Mouse (Mus musculus): Measurements from ENCODE around the gene Fcgrt. TPM values are rescaled to one million over a fixed set of nuclear protein-coding genes. Genes with fewer than 3 reads are reported as not detected.
A peak's percentile ranks its signal among the peaks of the same experiment; 100 is the strongest.

The Fcgrt gene
- polyA plus RNA-seq, 1 experiment = 150 TPM

DNA sequence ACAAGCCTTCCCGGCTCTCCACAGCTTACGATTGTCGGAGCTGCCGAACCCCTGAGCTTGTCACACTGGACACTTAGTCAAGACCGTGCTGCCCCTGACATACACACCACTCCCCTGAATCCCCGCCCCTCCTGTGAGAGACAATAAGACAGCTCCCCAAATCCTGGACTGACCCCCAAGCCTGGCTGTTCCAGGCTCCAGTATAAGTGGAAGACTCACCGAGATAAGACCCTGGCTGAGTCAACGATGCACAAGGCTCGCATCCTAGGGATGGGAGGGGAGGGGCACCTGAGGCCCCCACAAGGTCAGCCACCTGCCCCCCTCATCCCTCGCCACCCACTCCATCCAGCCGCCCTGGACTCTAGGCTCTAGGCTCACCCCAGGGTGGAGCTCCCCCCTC lies 28.2 kb upstream of the Fcgrt start:
- no peak for TF ChIP-seq POLR2A (IDR thresholded peaks at IDR 0.05; ENCODE audit: borderline replicate concordance, low read depth, low read length)
- TF ChIP-seq CTCF (IDR thresholded peaks at IDR 0.05; ENCODE audit: low read depth, low read length) = no peak
- peaks cover 6% of the 10 kb centered on the region for H3K4me1 ChIP-seq (ENCODE audit: control insufficient read depth, insufficient read depth, low read length)

DNA sequence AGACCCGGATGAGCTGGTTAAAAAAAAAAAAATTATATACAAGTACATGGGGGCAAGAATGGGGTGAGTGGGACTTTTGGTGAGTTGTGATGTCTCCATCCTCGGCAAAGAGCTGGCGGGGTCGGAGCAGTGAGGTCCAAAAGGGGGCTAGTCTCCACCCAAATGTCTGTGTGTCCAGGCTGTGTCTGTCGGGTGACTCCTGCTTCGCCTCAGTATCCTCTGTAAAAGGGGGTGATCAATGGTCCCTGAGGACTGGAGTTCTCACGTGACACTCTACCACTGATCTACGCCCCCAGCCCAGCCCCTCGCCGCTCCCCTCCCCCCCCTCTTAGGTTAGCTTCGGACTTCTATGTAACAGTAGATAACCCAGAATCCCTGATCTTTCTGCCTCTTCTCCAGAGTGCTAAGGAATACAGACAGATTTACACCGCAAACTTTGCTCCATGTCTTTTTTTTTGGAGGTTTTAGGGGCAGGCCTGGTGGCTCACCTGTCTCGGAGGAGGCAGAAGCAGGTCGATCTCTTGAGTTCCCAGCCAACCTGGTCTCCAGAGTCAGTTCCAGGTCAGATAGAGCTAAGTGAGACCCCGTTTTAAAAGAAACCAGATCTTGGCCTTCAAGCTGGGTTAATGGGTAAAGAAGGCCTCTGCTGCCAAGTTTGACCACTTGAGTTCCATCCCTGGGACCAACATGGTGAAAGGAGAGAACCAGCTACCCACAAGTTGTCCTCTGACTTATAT lies 26.3 kb upstream of the Fcgrt start:
- H3K27ac ChIP-seq (ENCODE audit: insufficient read depth, low read depth, low read length) = peak overlapping the region; percentile 86
- no peak for TF ChIP-seq POLR2A (IDR thresholded peaks at IDR 0.05; ENCODE audit: borderline replicate concordance, low read depth, low read length)
- no peak for TF ChIP-seq CTCF (IDR thresholded peaks at IDR 0.05; ENCODE audit: low read depth, low read length)
- peaks cover 10% of the 10 kb centered on the region for H3K4me1 ChIP-seq (ENCODE audit: control insufficient read depth, insufficient read depth, low read length)
- H3K4me3 ChIP-seq (ENCODE audit: insufficient read depth, low read length) = peak overlapping the region; percentile 70

More for the DNA sequence above, 28.2 kb upstream of the Fcgrt start:
- Histone ChIP-seq H3K27ac (ENCODE audit: insufficient read depth, low read depth, low read length) (no peak overlapping the region), H3K4me3 (ENCODE audit: insufficient read depth, low read length) (no peak overlapping the region)

DNA sequence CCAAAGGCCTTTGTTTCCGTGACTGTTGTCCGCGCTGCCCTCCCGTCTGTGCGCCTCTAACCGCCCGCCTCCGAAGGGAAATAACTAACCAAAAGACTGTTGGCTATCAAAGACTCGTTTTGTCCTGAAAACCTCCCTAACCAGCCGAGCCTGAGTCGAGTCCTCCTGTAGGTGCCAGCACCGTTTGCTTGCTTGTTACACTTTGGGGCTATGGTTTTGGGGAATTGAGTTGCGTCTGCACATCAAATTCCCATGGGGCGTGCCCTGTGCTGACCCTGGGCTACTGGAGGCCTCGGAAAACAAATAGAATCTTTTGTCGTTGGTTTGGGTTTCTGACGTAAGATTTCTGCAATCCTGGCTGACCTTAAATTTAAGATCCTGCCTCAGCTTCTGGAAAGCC lies 25.7 kb upstream of the Fcgrt start:
- Histone ChIP-seq H3K4me1 (ENCODE audit: control insufficient read depth, insufficient read depth, low read length) (peaks cover 12% of the 10 kb centered on the region), H3K27ac (ENCODE audit: insufficient read depth, low read depth, low read length) (peak overlapping the region; percentile 86), H3K4me3 (ENCODE audit: insufficient read depth, low read length) (peak overlapping the region; percentile 70)
- TF ChIP-seq POLR2A (IDR thresholded peaks at IDR 0.05; ENCODE audit: borderline replicate concordance, low read depth, low read length) (no peak; the same call in 1 of the 2 replicates), CTCF (IDR thresholded peaks at IDR 0.05; ENCODE audit: low read depth, low read length) (no peak)

DNA sequence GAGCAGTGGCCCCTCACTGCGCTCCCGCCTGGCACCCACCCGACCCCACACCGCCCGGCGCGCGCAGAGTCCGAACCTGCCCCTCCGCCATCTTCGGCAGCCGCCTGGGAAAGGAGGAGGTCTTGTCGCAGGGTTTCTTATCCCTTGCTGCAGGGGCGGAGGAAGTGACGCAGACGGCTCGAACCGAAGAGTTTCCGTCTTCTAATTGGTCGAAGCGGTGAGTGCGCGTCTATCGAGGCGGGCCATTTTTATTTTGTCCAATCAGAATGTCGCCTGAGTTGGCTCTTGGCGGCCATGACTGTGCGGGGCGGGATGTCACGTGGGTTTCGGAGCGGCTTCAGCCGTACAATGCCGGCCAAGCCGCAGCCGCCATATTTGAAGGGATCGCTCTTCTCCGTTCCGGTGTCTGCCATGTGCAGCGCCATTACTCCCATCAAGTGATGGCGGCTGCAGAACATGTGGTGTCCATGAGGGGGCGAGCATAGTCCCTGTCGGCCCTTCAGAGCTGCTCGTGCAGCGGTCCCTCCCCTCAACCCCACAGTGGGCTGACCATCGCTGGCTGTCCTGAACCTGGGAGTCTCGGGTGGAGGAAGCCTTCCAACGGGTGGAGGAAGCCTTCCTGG lies 25.1 kb upstream of the Fcgrt start, which contains the start of gene Rpl13a:
Gene Rpl13a, minus strand, starts transcription at position 138 of the 623 bp plus-strand sequence.
- TF ChIP-seq CTCF (IDR thresholded peaks at IDR 0.05; ENCODE audit: low read depth, low read length) = no peak
- TF ChIP-seq POLR2A (IDR thresholded peaks at IDR 0.05; ENCODE audit: borderline replicate concordance, low read depth, low read length) = no peak
- Histone ChIP-seq H3K4me3 (ENCODE audit: insufficient read depth, low read length) (peak within 1 kb of the TSS; percentile 72), H3K27ac (ENCODE audit: insufficient read depth, low read depth, low read length) (peak within 1 kb of the TSS; percentile 86), H3K4me1 (ENCODE audit: control insufficient read depth, insufficient read depth, low read length) (peaks cover 12% of the 10 kb centered on the region)

DNA sequence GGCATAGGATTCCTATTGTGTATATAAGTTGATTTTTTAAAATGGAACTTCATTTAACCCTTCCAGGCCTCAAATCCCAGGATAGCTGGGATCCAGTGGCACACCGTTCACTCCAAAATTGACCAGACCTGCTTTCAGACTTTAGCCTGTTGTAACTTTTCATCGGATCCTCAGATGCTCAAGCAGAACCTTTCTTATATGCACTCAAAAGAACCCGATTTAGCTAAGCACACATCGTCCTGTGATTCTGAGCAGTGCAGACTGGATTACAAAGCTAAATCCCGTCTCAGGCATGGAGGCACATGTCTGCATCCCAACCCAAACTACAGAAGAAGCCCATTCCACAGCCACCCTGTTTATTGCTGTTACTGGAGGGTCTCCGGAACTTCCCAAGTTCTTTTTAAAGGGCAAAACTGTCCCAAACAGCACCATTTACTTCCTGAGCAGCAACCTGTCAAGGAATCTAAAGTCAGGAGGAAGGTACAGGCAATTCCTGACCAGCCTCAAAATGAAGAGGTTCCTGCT lies 24.1 kb upstream of the Fcgrt start:
- Histone ChIP-seq H3K4me3 (ENCODE audit: insufficient read depth, low read length) (peak overlapping the region; percentile 72), H3K27ac (ENCODE audit: insufficient read depth, low read depth, low read length) (peak overlapping the region; percentile 84), H3K4me1 (ENCODE audit: control insufficient read depth, insufficient read depth, low read length) (peaks cover 15% of the 10 kb centered on the region)
- TF ChIP-seq CTCF (IDR thresholded peaks at IDR 0.05; ENCODE audit: low read depth, low read length) = no peak

DNA sequence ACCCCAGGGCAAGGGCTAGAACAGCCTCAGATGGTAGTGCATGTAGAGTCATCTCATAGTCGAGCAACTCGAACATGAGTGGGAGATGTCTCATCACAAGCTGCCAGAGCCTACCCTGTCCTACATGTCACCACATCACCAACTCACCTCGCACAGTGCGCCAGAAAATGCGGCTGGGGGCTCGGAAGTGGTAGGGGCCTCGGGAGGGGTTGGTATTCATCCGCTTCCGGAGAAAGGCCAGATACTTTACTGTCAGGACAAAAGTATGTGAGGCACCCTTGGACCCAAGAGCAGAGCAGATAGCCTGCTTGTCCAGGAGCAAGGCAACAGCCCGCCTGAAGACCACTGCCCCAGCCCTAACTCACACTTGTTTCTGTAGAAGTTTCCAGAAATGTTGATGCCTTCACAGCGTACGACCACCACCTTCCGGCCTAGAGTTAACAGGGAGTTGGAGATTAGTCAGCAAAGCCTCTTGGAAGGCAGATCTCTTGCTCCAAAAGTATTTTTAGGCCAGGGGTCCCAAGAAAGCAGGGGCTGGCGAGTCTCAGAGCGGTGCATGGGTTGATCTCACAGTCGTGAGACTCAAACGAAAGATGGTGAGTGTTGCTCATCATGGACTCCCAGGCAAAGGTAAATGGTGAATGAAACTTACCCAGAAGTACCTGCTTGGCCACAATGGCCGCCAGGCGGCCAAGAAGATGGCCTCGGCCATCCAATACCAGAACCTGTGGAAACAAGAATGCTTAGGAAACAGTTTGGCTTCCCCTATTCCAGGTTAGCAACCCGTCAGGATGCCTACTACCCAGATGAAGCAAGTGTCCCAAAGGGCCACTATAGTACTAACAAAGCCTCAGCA lies 23.4 kb upstream of the Fcgrt start:
- Histone ChIP-seq H3K4me1 (ENCODE audit: control insufficient read depth, insufficient read depth, low read length) (peaks cover 20% of the 10 kb centered on the region), H3K27ac (ENCODE audit: insufficient read depth, low read depth, low read length) (peak overlapping the region; percentile 84), H3K4me3 (ENCODE audit: insufficient read depth, low read length) (peak overlapping the region; percentile 72)
- TF ChIP-seq POLR2A (IDR thresholded peaks at IDR 0.05; ENCODE audit: borderline replicate concordance, low read depth, low read length) (no peak), CTCF (IDR thresholded peaks at IDR 0.05; ENCODE audit: low read depth, low read length) (no peak)

DNA sequence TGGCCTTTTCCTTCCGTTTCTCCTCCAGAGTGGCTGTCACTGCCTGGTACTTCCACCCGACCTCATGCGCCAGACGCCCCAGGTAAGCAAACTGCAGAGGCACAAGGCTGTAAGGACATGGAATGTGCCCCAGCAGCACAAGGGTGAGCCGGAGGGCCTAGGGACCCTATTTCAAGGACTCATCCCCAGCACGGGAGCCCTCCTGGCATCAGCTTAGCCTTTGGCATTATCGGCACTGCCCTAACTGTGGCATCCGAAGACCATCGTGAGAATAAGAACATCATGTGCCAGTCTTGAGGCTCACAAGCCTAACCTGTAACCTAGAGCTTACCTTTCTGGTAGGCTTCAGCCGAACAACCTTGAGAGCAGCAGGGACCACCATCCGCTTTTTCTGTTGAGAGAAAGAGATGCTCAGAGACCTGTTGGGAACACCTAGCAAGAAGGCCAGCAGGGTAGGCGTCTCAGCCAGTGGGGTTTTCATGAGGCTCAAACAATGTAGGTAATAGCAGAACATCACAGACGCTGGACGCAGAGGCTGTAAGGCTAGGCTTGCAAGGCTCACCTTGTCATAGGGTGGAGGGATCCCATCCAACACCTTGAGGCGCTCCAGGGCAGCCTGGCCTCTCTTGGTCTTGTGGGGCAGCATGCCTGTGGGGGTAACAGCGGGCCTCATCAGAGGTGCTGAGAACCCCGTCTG lies 22.6 kb upstream of the Fcgrt start:
- no peak for TF ChIP-seq POLR2A (IDR thresholded peaks at IDR 0.05; ENCODE audit: borderline replicate concordance, low read depth, low read length)
- no peak for TF ChIP-seq CTCF (IDR thresholded peaks at IDR 0.05; ENCODE audit: low read depth, low read length)
- Histone ChIP-seq H3K4me3 (ENCODE audit: insufficient read depth, low read length) (peak overlapping the region; percentile 72), H3K4me1 (ENCODE audit: control insufficient read depth, insufficient read depth, low read length) (peaks cover 28% of the 10 kb centered on the region), H3K27ac (ENCODE audit: insufficient read depth, low read depth, low read length) (peak overlapping the region; percentile 84)

DNA sequence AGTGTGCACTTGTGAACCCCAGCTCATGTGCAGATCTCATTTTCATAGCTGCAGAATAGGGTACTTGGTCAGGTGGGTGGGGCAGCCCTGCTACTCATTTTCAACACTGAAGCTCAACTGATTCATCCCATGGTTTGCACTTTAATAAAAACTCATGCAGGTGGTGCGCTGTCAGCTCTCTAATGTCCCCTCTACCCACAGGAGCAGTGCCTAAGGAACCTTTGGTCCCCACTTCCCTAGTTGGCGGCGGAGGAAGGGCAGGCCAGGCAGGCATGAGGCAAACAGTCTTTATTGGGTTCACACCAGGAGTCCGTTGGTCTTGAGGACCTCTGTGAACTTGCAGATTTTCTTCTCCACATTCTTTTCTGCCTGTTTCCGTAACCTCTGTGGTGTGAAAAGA lies 22.0 kb upstream of the Fcgrt start:
- Histone ChIP-seq H3K4me3 (ENCODE audit: insufficient read depth, low read length) (peak overlapping the region; percentile 72), H3K27ac (ENCODE audit: insufficient read depth, low read depth, low read length) (peak overlapping the region; percentile 84; the same call in 1 of the 2 replicates), H3K4me1 (ENCODE audit: control insufficient read depth, insufficient read depth, low read length) (peaks cover 28% of the 10 kb centered on the region)

DNA sequence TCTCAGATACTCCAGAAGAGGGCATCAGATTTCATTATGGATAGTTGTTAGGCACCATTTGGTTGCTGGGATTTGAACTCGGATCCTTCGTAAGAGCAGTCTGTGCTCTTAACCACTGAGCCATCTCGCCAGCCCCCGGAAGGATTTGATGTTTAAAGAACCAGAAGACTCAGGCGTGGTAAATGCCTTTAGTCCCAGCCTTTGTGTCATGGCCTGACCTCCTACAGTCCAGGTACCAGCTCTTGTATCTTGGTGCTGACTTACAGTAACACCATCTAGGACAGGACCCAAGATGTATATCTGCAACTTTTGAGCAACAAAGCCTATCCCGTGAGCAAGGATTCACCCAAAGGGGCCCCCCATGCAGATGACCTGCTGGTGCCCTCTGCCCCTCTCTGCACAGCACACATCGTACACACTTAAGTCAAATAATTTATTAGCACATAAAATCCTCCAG lies 21.5 kb upstream of the Fcgrt start:
- Histone ChIP-seq H3K27ac (ENCODE audit: insufficient read depth, low read depth, low read length) (peak overlapping the region; percentile 84), H3K4me1 (ENCODE audit: control insufficient read depth, insufficient read depth, low read length) (peaks cover 27% of the 10 kb centered on the region), H3K4me3 (ENCODE audit: insufficient read depth, low read length) (peak overlapping the region; percentile 13)
- TF ChIP-seq CTCF (IDR thresholded peaks at IDR 0.05; ENCODE audit: low read depth, low read length) (no peak; the same call in 1 of the 2 replicates), POLR2A (IDR thresholded peaks at IDR 0.05; ENCODE audit: borderline replicate concordance, low read depth, low read length) (no peak)

All from bone marrow macrophage, adult 2 months (primary cell).